Mouse (Mus musculus) intestine, embryonic 14.5 days (tissue): ENCODE results near the gene Scarf1. TPM values are rescaled to one million over a fixed set of nuclear protein-coding genes. Genes with fewer than 3 reads are reported as not detected.

Source experiments
- microRNA counts: library from miRNA; unstranded; fragments of <30 nt; microRNA quantifications from one replicate; lab custom pipeline; 2016
- microRNA-seq: library from miRNA; unstranded; fragments of <30 nt; microRNA quantifications from one replicate; pipeline ENCODE4, GENCODE M21; 2016
- polyA plus RNA-seq: library from polyadenylated mRNA; unstranded; fragments of >200 nt; fragmentation: Nextera tagmentation; extraction: Ambion mirVana; gene quantifications from 2 replicates; pipeline ENCODE4 v1.2.1, GENCODE M21; 2014

Scarf1 gene
- polyA plus RNA-seq, 1 experiment from 2014 or later: 6.0 TPM

MicroRNAs within 50 kb of the gene (microRNA counts, 519-probe panel; counts per million panel counts)
- 4,573 counts per million, percentile 73 among the panel's probes with 10 or more counts for microRNA mmu-miR-22 (lab: Ali Mortazavi, UCI)

Small RNA genes within 50 kb of the gene (microRNA-seq; reads per million reads assigned to microRNA genes)
- gene Mir22: 2,582 reads per million, percentile 86 among the genes with 10 or more reads in this experiment
- gene Mir3971: not detected

Other genes with a start within 250 kb of the Scarf1 start
- gene Rpa1, start 165.2 kb upstream of the Scarf1 start, polyA plus RNA-seq: 103 and 116 TPM in 2 replicates
- gene Smyd4, start 165.1 kb upstream of the Scarf1 start, polyA plus RNA-seq: 11.6 and 12.5 TPM in 2 replicates
- gene Serpinf1, start 90.8 kb upstream of the Scarf1 start, polyA plus RNA-seq: 42.0 and 47.1 TPM in 2 replicates
- gene Serpinf2, start 73.9 kb upstream of the Scarf1 start, polyA plus RNA-seq: 6.8 and 8.4 TPM in 2 replicates
- 4.7 and 5.9 TPM in 2 replicates for gene Wdr81, start 58.8 kb upstream of the Scarf1 start, polyA plus RNA-seq
- 22.4 and 23.1 TPM in 2 replicates for gene Tlcd2, start 51.8 kb upstream of the Scarf1 start, polyA plus RNA-seq
- gene Prpf8, start 26.7 kb upstream of the Scarf1 start, polyA plus RNA-seq: 86.9 and 88.7 TPM in 2 replicates
- gene Rilp, start 3.4 kb upstream of the Scarf1 start, polyA plus RNA-seq: 0.43 and 0.65 TPM in 2 replicates
- gene Slc43a2, start 18.2 kb downstream of the Scarf1 start, polyA plus RNA-seq: 3.5 and 4.8 TPM in 2 replicates
- gene Pitpna, start 74.6 kb downstream of the Scarf1 start, polyA plus RNA-seq: 76.2 and 82.1 TPM in 2 replicates
- gene Inpp5k, start 117.4 kb downstream of the Scarf1 start, polyA plus RNA-seq: 23.7 and 25.1 TPM in 2 replicates
- gene Myo1c, start 137.0 kb downstream of the Scarf1 start, polyA plus RNA-seq: 41.7 and 42.5 TPM in 2 replicates
- 101 and 106 TPM in 2 replicates for gene Crk, start 165.7 kb downstream of the Scarf1 start, polyA plus RNA-seq
- 888 and 941 TPM in 2 replicates for gene Ywhae, start 219.3 kb downstream of the Scarf1 start, polyA plus RNA-seq